Mouse (Mus musculus): ENCODE data around the gene Ccs. TPM values are rescaled to one million over a fixed set of nuclear protein-coding genes. Genes with fewer than 3 reads are reported as not detected.

The Ccs gene
- polyA plus RNA-seq, 1 experiment from 2014 or later: 51.2 TPM

DNA sequence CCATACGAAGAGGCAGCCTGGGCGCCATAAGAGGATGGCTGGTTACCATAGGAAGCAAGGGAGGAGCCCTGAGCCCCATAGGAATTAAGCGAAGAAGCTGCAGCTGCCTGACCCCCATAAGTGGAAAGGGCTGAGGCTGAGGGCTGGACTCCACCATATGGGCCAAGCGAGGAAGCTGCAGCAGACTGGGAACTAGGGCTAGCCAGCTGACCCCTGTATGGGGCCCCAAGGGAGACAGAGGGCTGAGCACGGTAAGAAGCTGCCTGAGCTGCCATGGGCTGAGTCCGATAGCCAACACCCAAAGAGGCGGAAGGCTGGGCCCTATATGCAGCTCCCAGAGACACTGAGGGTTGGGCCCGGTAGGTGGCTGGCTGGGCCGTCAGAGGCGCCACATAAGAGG, 35.8 kb downstream of the Ccs start:
- H3K4me3 ChIP-seq: no peak overlapping the region
- 0 out of 2 replicates have a peak, but pooled peaks have one; percentile 11 for ATAC-seq (ENCODE audit: borderline replicate concordance, extremely low read depth, low FRiP score, low TSS enrichment)
- H3K4me2 ChIP-seq: no peak overlapping the region
- H3K27me3 ChIP-seq: no peaks in the 10 kb centered on the region
- H3K9me3 ChIP-seq: no peaks in the 10 kb centered on the region
- no peak overlapping the region for H3K27ac ChIP-seq
- no peak overlapping the region for H3K9ac ChIP-seq
- 0 out of 2 replicates have a peak, but pooled peaks cover 4% of the 10 kb centered on the region for H3K4me1 ChIP-seq
- peaks cover 51% of the 10 kb centered on the region for H3K36me3 ChIP-seq
- WGBS: 82% methylated on average over 10 of the region's 10 CpGs

DNA sequence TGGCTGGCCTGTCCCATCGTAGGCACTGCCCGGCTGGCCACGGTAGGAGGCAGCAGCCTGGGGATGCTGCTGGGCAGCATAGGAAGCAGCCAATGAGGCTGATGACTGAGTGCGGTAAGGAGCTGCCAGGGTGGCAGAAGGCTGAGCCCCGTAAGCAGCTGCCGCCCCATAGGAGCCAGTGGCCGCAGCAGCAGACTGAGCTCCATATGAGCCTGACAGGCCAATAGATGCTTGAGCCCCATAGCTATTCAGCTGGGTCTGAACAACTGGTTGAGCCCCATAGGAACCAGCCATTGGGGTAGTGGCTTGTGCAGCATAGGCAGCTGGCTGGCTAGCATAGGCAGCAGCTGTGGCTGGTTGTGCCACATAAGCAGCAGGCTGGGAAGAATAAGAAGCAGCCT, 36.4 kb downstream of the Ccs start:
- Histone ChIP-seq H3K9me3 (no peaks in the 10 kb centered on the region), H3K4me3 (no peak overlapping the region), H3K36me3 (peaks cover 55% of the 10 kb centered on the region), H3K4me2 (no peak overlapping the region), H3K27me3 (no peaks in the 10 kb centered on the region), H3K9ac (no peak overlapping the region), H3K27ac (no peak overlapping the region), H3K4me1 (0 out of 2 replicates have a peak, but pooled peaks cover 4% of the 10 kb centered on the region)
- 0 out of 2 replicates have a peak, but pooled peaks have one; percentile 42 for ATAC-seq (ENCODE audit: borderline replicate concordance, extremely low read depth, low FRiP score, low TSS enrichment)
- WGBS: 93% methylated on average over 6 of the region's 7 CpGs

DNA sequence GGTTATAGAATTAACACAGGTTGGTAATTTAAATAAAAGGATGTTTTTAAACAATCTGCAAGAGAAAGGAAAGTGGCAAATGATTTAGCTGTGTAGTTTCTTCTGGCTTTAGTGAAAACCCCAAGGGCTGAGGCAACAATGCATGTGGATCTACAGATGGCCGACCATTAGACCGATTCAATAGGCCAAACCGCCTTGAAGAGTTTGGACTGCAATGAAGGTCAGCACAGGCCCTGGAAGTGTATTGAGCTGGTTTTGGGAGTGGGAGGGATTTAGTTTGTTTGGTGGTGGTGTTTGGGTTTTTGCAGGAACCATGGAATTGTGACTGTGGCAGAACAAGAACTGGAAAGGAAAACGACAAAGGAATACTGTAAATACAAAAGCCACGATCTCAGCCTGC, 40.0 kb downstream of the Ccs start:
- no peak for ATAC-seq (ENCODE audit: borderline replicate concordance, extremely low read depth, low FRiP score, low TSS enrichment)
- Histone ChIP-seq H3K27me3 (no peaks in the 10 kb centered on the region), H3K27ac (no peak overlapping the region), H3K36me3 (peaks cover 61% of the 10 kb centered on the region), H3K4me3 (no peak overlapping the region), H3K9me3 (no peaks in the 10 kb centered on the region), H3K9ac (no peak overlapping the region), H3K4me1 (peaks cover 12% of the 10 kb centered on the region), H3K4me2 (no peak overlapping the region)
- WGBS: 94% methylated on average over 5 of the region's 5 CpGs

DNA sequence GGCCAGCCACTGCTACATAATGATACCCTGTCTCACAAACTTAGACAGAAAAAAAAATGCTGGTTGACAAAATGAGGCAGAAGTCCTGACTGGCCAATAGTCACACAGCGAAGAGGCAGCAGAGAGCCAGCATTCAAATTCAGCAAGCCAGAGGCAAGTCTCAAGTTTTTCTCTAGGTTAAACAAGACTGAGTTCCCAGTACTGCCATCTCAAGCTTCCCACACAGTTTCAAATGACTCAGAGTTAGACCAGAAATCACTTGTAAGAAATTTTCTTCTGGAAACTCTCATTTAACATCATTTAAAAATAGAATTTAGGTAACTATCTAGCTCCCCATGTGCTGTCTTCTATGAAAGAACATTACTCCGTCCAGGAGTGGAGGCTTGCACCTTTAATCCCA, 41.3 kb downstream of the Ccs start:
- Histone ChIP-seq H3K4me1 (peaks cover 12% of the 10 kb centered on the region), H3K4me3 (no peak overlapping the region), H3K9me3 (no peaks in the 10 kb centered on the region), H3K27me3 (no peaks in the 10 kb centered on the region), H3K27ac (no peak overlapping the region), H3K36me3 (peaks cover 55% of the 10 kb centered on the region), H3K4me2 (no peak overlapping the region), H3K9ac (no peak overlapping the region)
- 97% methylated on average over 2 of the region's 2 CpGs for WGBS
- ATAC-seq (ENCODE audit: borderline replicate concordance, extremely low read depth, low FRiP score, low TSS enrichment): no peak

DNA sequence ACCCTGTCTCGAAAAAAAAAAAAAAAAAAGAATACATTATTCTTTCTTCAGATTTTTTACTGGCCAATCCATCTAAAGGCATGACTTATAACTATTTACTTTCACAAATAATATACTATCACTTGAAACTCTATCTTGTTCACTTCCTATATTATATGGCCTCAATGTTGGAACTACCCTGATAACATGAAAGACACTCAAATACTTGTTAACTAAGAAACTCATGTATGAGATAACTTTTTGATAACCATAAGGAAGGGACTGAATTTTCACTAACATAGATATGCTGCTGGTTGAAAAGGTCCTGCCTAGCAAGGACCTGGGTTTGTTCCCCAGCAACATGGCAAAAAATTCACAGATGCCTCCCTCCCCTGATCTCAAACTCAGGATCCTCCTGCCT, 43.2 kb downstream of the Ccs start:
- H3K4me3 ChIP-seq: no peak overlapping the region
- no peaks in the 10 kb centered on the region for H3K27me3 ChIP-seq
- ATAC-seq (ENCODE audit: borderline replicate concordance, extremely low read depth, low FRiP score, low TSS enrichment): no peak
- H3K4me2 ChIP-seq: no peak overlapping the region
- H3K36me3 ChIP-seq: peaks cover 48% of the 10 kb centered on the region
- H3K27ac ChIP-seq: no peak overlapping the region
- no peak overlapping the region for H3K9ac ChIP-seq
- H3K4me1 ChIP-seq: peaks cover 25% of the 10 kb centered on the region
- 63% methylated on average over 1 of the region's 1 CpGs for whole genome bisulfite sequencing
- no peaks in the 10 kb centered on the region for H3K9me3 ChIP-seq

DNA sequence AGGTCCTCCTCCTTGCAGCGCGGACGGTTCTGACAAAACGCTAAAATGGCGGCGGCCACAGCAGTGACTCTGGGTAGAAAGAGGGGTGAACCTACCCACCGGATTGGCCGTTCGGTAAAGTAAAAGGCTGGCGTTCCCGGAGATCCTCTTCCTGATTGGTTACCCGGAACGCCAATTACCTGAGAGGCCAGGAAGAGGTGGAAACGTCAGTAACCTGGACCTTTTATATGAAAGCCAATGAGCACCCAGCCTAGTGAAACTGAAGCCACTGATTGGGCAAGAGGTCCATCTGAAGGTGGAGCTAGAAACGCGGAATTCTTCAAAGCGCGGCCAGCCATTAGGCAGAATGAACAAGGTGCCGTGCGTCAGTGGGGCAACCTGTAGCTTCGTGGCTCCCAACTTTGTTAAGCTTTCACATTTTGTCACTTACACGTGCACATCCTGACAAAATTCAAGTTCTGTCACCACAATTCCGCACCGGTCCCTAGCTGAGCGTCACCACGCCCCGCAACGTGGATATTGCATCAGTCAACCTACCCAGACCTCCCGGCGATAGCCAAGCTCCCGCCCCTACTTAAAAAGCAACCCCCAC, 45.2 kb downstream of the Ccs start, which contains the start of gene Rbm4:
TSS of gene Rbm4 (minus strand) at position 71 of the 592 bp plus-strand sequence.
- H3K4me2 ChIP-seq: peak within 1 kb of the TSS; percentile 74
- peaks cover 42% of the 10 kb centered on the region for H3K36me3 ChIP-seq
- H3K9me3 ChIP-seq: no peaks in the 10 kb centered on the region
- peak within 1 kb of the TSS; percentile 81 for H3K27ac ChIP-seq
- no peaks in the 10 kb centered on the region for H3K27me3 ChIP-seq
- peak within 1 kb of the TSS; percentile 71 for H3K4me3 ChIP-seq
- H3K9ac ChIP-seq: peak within 1 kb of the TSS; percentile 71
- H3K4me1 ChIP-seq: peaks cover 37% of the 10 kb centered on the region
- under 1% methylated on average over 31 of the region's 31 CpGs for WGBS
- ATAC-seq (ENCODE audit: borderline replicate concordance, extremely low read depth, low FRiP score, low TSS enrichment): peak; percentile 98

DNA sequence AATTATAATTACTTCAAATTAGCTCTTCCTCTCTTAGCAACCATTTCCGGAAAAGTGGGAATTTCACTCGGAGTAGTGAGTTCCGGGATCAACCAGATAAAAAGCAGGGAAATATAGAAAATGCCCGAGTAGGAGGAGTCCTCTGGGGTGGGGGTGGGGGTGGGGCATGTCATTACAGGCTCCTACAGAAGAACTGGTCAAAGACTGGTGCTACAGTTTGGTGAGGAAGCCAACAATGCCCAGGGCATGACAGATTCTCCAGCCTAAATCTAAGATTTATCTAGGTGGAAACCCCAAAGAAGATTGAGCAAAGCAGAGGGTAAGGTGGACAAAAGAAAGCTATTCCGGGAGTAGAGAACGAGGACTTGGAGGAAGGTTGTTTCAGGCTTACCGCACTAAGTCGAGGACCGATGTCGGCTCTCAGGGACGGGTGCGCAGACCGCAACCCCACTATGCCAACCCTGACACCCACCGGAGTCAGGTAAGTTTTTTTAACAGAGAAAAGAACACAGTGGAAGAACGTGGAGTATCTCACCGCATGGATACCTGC, 45.8 kb downstream of the Ccs start:
- H3K27ac ChIP-seq: peak overlapping the region; percentile 81
- peak; percentile 35; the same call in 1 of the 2 replicates for ATAC-seq (ENCODE audit: borderline replicate concordance, extremely low read depth, low FRiP score, low TSS enrichment)
- H3K9ac ChIP-seq: peak overlapping the region; percentile 71
- H3K4me2 ChIP-seq: peak overlapping the region; percentile 74
- H3K4me1 ChIP-seq: peaks cover 37% of the 10 kb centered on the region
- H3K9me3 ChIP-seq: no peaks in the 10 kb centered on the region
- peaks cover 41% of the 10 kb centered on the region for H3K36me3 ChIP-seq
- no peaks in the 10 kb centered on the region for H3K27me3 ChIP-seq
- peak overlapping the region; percentile 71 for H3K4me3 ChIP-seq
- under 1% methylated on average over 16 of the region's 16 CpGs for WGBS

DNA sequence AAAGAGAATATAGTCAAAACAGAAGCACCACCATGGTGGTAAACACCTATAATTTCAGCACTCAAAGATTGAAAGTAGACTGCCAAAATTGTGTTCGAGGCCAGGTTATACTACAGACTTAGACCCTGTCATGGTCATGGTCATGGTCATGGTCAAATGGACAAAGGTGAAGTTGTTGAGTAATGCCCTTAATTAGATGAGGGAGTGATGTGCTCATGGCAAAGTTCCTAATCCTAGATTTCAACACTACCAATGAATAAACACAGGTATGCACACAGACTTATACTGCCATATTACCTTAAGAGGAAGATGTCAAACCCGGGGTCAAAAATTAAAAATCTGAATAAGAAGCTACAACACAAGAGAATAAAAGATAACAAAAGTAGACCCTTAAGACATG, 52.8 kb downstream of the Ccs start:
- peaks cover 85% of the 10 kb centered on the region for H3K36me3 ChIP-seq

DNA sequence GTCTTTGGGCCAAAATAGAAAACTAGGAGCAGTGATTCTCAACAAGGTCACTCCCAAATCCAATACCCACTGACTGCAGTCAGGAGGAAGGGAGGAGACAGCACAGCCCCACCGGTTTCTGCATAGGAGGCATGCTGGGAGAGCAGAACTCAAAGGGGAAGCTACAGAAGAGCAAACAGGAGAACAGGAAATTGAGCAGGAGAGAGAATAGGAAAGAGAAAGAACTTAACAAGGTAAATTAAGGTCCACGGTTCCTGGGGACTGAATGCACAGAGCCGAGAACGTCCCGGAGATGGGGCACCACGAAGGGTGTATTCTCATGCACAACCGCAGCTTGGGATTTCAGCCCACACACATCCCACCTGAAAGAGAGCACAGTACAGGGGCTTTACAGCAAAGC, 53.9 kb downstream of the Ccs start:
- WGBS: 87% methylated on average over 7 of the region's 7 CpGs
- Histone ChIP-seq H3K9me3 (no peaks in the 10 kb centered on the region), H3K4me1 (peaks cover 5% of the 10 kb centered on the region), H3K4me3 (no peak overlapping the region), H3K27me3 (no peaks in the 10 kb centered on the region), H3K36me3 (peaks cover 83% of the 10 kb centered on the region), H3K9ac (no peak overlapping the region), H3K27ac (no peak overlapping the region), H3K4me2 (no peak overlapping the region)
- no peak for ATAC-seq (ENCODE audit: borderline replicate concordance, extremely low read depth, low FRiP score, low TSS enrichment)

More for the DNA sequence above, 52.8 kb downstream of the Ccs start:
- Histone ChIP-seq H3K4me2 (no peak overlapping the region), H3K4me1 (peaks cover 16% of the 10 kb centered on the region), H3K4me3 (no peak overlapping the region), H3K9ac (no peak overlapping the region), H3K27me3 (no peaks in the 10 kb centered on the region), H3K27ac (no peak overlapping the region), H3K9me3 (no peaks in the 10 kb centered on the region)
- 91% methylated on average over 2 of the region's 2 CpGs for WGBS
- no peak for ATAC-seq (ENCODE audit: borderline replicate concordance, extremely low read depth, low FRiP score, low TSS enrichment)

DNA sequence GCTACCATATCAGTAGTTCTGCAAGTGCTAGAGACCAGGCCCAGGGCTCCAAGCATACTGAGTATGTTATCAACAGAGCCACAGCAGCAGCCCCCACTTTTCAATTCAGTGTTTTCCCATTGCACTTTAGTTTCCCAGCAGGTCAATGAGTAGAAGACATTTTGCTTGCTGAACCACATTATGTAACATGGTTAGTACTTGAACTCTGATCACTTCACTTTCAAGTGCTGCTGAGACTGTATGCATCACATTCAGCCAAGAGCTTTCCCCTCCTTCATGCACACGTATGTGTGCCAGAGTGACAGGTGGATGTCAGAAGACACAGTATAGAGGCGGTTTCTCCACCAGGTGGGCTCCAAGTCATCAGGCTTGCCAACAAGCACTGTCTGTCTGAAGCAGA, 56.2 kb downstream of the Ccs start:
- no peaks in the 10 kb centered on the region for H3K27me3 ChIP-seq
- H3K4me2 ChIP-seq: no peak overlapping the region
- WGBS: 82% methylated on average over 2 of the region's 2 CpGs
- H3K27ac ChIP-seq: no peak overlapping the region
- no peaks in the 10 kb centered on the region for H3K9me3 ChIP-seq
- H3K4me1 ChIP-seq: no peaks in the 10 kb centered on the region
- H3K9ac ChIP-seq: no peak overlapping the region
- H3K36me3 ChIP-seq: peaks cover 81% of the 10 kb centered on the region
- no peak overlapping the region for H3K4me3 ChIP-seq
- ATAC-seq (ENCODE audit: borderline replicate concordance, extremely low read depth, low FRiP score, low TSS enrichment): no peak
